Mouse (Mus musculus): ENCODE measurements around the gene Arhgap21. TPM values are rescaled to one million over a fixed set of nuclear protein-coding genes. Genes with fewer than 3 reads are reported as not detected.
A peak's percentile ranks its signal among the peaks of the same experiment; 100 is the strongest.
"Not testable (repeated sequence)": the region's sequence is repeated elsewhere in the genome, so short reads cannot be mapped to it uniquely, and the experiment has no call there.

Gene Arhgap21
- polyA plus RNA-seq, 1 experiment from 2014 or later, result 41.5 TPM

- H3K4me1 ChIP-seq, result peaks cover 33% of the 10 kb centered on the region
- no peaks in the 10 kb centered on the region for H3K9me3 ChIP-seq
- 88% methylated on average over 3 of the region's 3 CpGs for WGBS
Observed at GRCm38 (mm10) chr2:20949168-20949567, 19.5 kb downstream of the Arhgap21 start.

GRCm38 (mm10) chr2:20947036-20947435, 21.6 kb downstream of the Arhgap21 start:
- no peak overlapping the region for H3K27ac ChIP-seq (replicated peaks)
- H3K9ac ChIP-seq (replicated peaks), result no peak overlapping the region
- no peaks in the 10 kb centered on the region for H3K36me3 ChIP-seq
- peaks cover 44% of the 10 kb centered on the region for H3K4me1 ChIP-seq
- no peak overlapping the region for H3K4me2 ChIP-seq (replicated peaks)
- ATAC-seq (replicated peaks), result no peak
- no peaks in the 10 kb centered on the region for H3K9me3 ChIP-seq
- no peaks in the 10 kb centered on the region for H3K27me3 ChIP-seq
- no peak overlapping the region for H3K4me3 ChIP-seq
- 81% methylated on average over 1 of the region's 1 CpGs for WGBS

More at GRCm38 (mm10) chr2:20949168-20949567, 19.5 kb downstream of the Arhgap21 start:
- H3K27ac ChIP-seq (replicated peaks), result no peak overlapping the region
- H3K9ac ChIP-seq (replicated peaks), result no peak overlapping the region
- H3K27me3 ChIP-seq, result no peaks in the 10 kb centered on the region
- H3K4me2 ChIP-seq (replicated peaks), result no peak overlapping the region
- no peaks in the 10 kb centered on the region for H3K36me3 ChIP-seq
- H3K4me3 ChIP-seq, result no peak overlapping the region
- no peak for ATAC-seq (replicated peaks)

- no peaks in the 10 kb centered on the region for H3K9me3 ChIP-seq
- peak overlapping the region; percentile 36; the same call in 1 of the 2 replicates for H3K27ac ChIP-seq (replicated peaks)
- no peak for ATAC-seq (replicated peaks)
- peaks cover 51% of the 10 kb centered on the region for H3K4me1 ChIP-seq
- H3K9ac ChIP-seq (replicated peaks), result no peak overlapping the region
- WGBS, result 84% methylated on average over 5 of the region's 5 CpGs
- H3K4me2 ChIP-seq (replicated peaks), result no peak overlapping the region
- no peaks in the 10 kb centered on the region for H3K36me3 ChIP-seq
- H3K4me3 ChIP-seq, result no peak overlapping the region
- no peaks in the 10 kb centered on the region for H3K27me3 ChIP-seq
Observed at GRCm38 (mm10) chr2:20945596-20945995, 23.1 kb downstream of the Arhgap21 start.

GRCm38 (mm10) chr2:20943730-20944454, 24.8 kb downstream of the Arhgap21 start:
- Histone ChIP-seq H3K27ac (replicated peaks) (peak overlapping the region; percentile 63), H3K4me3 (no peak overlapping the region), H3K27me3 (no peaks in the 10 kb centered on the region), H3K9me3 (no peaks in the 10 kb centered on the region), H3K9ac (replicated peaks) (0 out of 2 replicates have a peak overlapping the region, but pooled peaks have one; percentile 1), H3K36me3 (no peaks in the 10 kb centered on the region), H3K4me1 (peaks cover 48% of the 10 kb centered on the region), H3K4me2 (replicated peaks) (no peak overlapping the region)
- ATAC-seq (replicated peaks), result peak; percentile 83
- WGBS, result 11% methylated on average over 7 of the region's 7 CpGs

- Histone ChIP-seq H3K27me3 (no peaks in the 10 kb centered on the region), H3K4me3 (no peak overlapping the region), H3K36me3 (no peaks in the 10 kb centered on the region), H3K9me3 (no peaks in the 10 kb centered on the region), H3K4me1 (peaks cover 45% of the 10 kb centered on the region), H3K4me2 (replicated peaks) (peak overlapping the region; percentile 7; the same call in 1 of the 2 replicates), H3K27ac (replicated peaks) (peak overlapping the region; percentile 63), H3K9ac (replicated peaks) (0 out of 2 replicates have a peak overlapping the region, but pooled peaks have one; percentile 1)
- ATAC-seq (replicated peaks), result peak; percentile 77
- 3% methylated on average over 5 of the region's 5 CpGs for WGBS
Observed at GRCm38 (mm10) chr2:20943222-20943621, 25.5 kb downstream of the Arhgap21 start.

- H3K4me2 ChIP-seq (replicated peaks), result peak overlapping the region; percentile 7; the same call in 1 of the 2 replicates
- no peaks in the 10 kb centered on the region for H3K27me3 ChIP-seq
- H3K9ac ChIP-seq (replicated peaks), result no peak overlapping the region
- H3K4me3 ChIP-seq, result no peak overlapping the region
- no peaks in the 10 kb centered on the region for H3K36me3 ChIP-seq
- no peaks in the 10 kb centered on the region for H3K9me3 ChIP-seq
- H3K27ac ChIP-seq (replicated peaks), result peak overlapping the region; percentile 63
- no peak for ATAC-seq (replicated peaks)
- 45% methylated on average over 10 of the region's 10 CpGs for WGBS
- H3K4me1 ChIP-seq, result peaks cover 45% of the 10 kb centered on the region
Observed at GRCm38 (mm10) chr2:20942434-20943198, 26.1 kb downstream of the Arhgap21 start.

GRCm38 (mm10) chr2:20941105-20941504, 27.6 kb downstream of the Arhgap21 start:
- Histone ChIP-seq H3K9ac (replicated peaks) (no peak overlapping the region), H3K4me2 (replicated peaks) (no peak overlapping the region), H3K4me1 (peaks cover 45% of the 10 kb centered on the region), H3K9me3 (no peaks in the 10 kb centered on the region), H3K27ac (replicated peaks) (no peak overlapping the region), H3K36me3 (no peaks in the 10 kb centered on the region), H3K4me3 (no peak overlapping the region), H3K27me3 (no peaks in the 10 kb centered on the region)
- ATAC-seq (replicated peaks), result no peak

- H3K4me1 ChIP-seq, result peaks cover 41% of the 10 kb centered on the region
Observed at GRCm38 (mm10) chr2:20939367-20939766, 29.3 kb downstream of the Arhgap21 start.

GRCm38 (mm10) chr2:20936609-20937221, 32.0 kb downstream of the Arhgap21 start:
- no peak overlapping the region for H3K27ac ChIP-seq (replicated peaks)
- H3K9me3 ChIP-seq, result no peaks in the 10 kb centered on the region
- no peaks in the 10 kb centered on the region for H3K36me3 ChIP-seq
- H3K4me2 ChIP-seq (replicated peaks), result no peak overlapping the region
- no peak for ATAC-seq (replicated peaks)
- H3K4me1 ChIP-seq, result peaks cover 18% of the 10 kb centered on the region
- H3K27me3 ChIP-seq, result no peaks in the 10 kb centered on the region
- WGBS, result 69% methylated on average over 4 of the region's 4 CpGs
- H3K9ac ChIP-seq (replicated peaks), result no peak overlapping the region
- no peak overlapping the region for H3K4me3 ChIP-seq

More at GRCm38 (mm10) chr2:20939367-20939766, 29.3 kb downstream of the Arhgap21 start:
- Histone ChIP-seq H3K9me3 (no peaks in the 10 kb centered on the region), H3K27me3 (no peaks in the 10 kb centered on the region), H3K9ac (replicated peaks) (no peak overlapping the region), H3K4me3 (no peak overlapping the region), H3K27ac (replicated peaks) (no peak overlapping the region), H3K36me3 (no peaks in the 10 kb centered on the region), H3K4me2 (replicated peaks) (no peak overlapping the region)
- WGBS, result 80% methylated on average over 3 of the region's 3 CpGs
- ATAC-seq (replicated peaks), result no peak

- no peak for ATAC-seq (replicated peaks)
- H3K36me3 ChIP-seq, result no peaks in the 10 kb centered on the region
- no peak overlapping the region for H3K4me3 ChIP-seq
- 59% methylated on average over 9 of the region's 9 CpGs for WGBS
- H3K4me2 ChIP-seq (replicated peaks), result no peak overlapping the region
- no peak overlapping the region for H3K27ac ChIP-seq (replicated peaks)
- peaks cover 7% of the 10 kb centered on the region; the same call in 1 of the 2 replicates for H3K4me1 ChIP-seq
- no peaks in the 10 kb centered on the region for H3K27me3 ChIP-seq
- H3K9ac ChIP-seq (replicated peaks), result no peak overlapping the region
- no peaks in the 10 kb centered on the region for H3K9me3 ChIP-seq
Observed at GRCm38 (mm10) chr2:20934406-20934805, 34.3 kb downstream of the Arhgap21 start.

GRCm38 (mm10) chr2:20932748-20933313, 35.9 kb downstream of the Arhgap21 start:
- no peak overlapping the region for H3K27ac ChIP-seq (replicated peaks)
- no peaks in the 10 kb centered on the region for H3K9me3 ChIP-seq
- H3K27me3 ChIP-seq, result no peaks in the 10 kb centered on the region
- no peak overlapping the region for H3K4me3 ChIP-seq
- H3K36me3 ChIP-seq, result no peaks in the 10 kb centered on the region
- H3K4me2 ChIP-seq (replicated peaks), result no peak overlapping the region
- no peak overlapping the region for H3K9ac ChIP-seq (replicated peaks)
- WGBS, result 92% methylated on average over 8 of the region's 8 CpGs
- no peak for ATAC-seq (replicated peaks)
- peaks cover 7% of the 10 kb centered on the region; the same call in 1 of the 2 replicates for H3K4me1 ChIP-seq

- H3K4me3 ChIP-seq; H3K9me3 ChIP-seq; H3K27me3 ChIP-seq; H3K4me2 ChIP-seq (replicated peaks); H3K9ac ChIP-seq (replicated peaks); H3K36me3 ChIP-seq; H3K4me1 ChIP-seq; ATAC-seq (replicated peaks); H3K27ac ChIP-seq (replicated peaks): not testable (repeated sequence)
- 94% methylated on average over 3 of the region's 4 CpGs for WGBS
Observed at GRCm38 (mm10) chr2:20931761-20932160, 36.9 kb downstream of the Arhgap21 start.
